9 mouse cellular contexts compared by ENCODE assay signal in genomic region chr15:36855550-36856131, GRCm38 (mm10).
DNase-seq lines count a peak whose midpoint lies in the region; ATAC-seq and TF ChIP-seq lines count a peak whose summit lies in the region.
"Had no signal": no experiment of that assay in that cellular context is flagged by ENCODE, and none has a peak within 500 bp of the region (broad histone marks: within the 10 kb centered on the region; RNA-seq: fewer than 3 reads in every experiment).

No protein-coding gene starts in this region.

- intact Hi-C loops in gastrocnemius, adult 2 months (cut with DNase I), result no loop called here
- intact Hi-C loops in gastrocnemius, postnatal 36 days (cut with DNase I), result no loop called here

- peak; percentile 57 for DNase-seq in gastrocnemius, adult 2 months
- no peak for DNase-seq in gastrocnemius, postnatal 36 days
- DNase-seq in 3T3-L1 (ENCODE audit: low read depth, low spot score), result peak; percentile 76
- DNase-seq in brain, embryonic 14.5 days (ENCODE audit: low read depth), result peak; percentile 61
- DNase-seq in naive thymus-derived CD4-positive, alpha-beta T cell, adult 2 months (ENCODE audit: low read depth), result peak; percentile 74
- no peak for DNase-seq in frontal cortex, postnatal 36 days (ENCODE audit: low spot score in 2 of 2)

- no peak for TF ChIP-seq POLR2A in brain, embryonic 14.5 days (IDR thresholded peaks at IDR 0.05; ENCODE audit: borderline replicate concordance, extremely low read depth, insufficient read depth, insufficient read length, poor library complexity, severe bottlenecking)

- TF ChIP-seq CTCF in gastrocnemius, adult 2 months (IDR thresholded peaks at IDR 0.05), result no peak
- no peak for TF ChIP-seq CTCF in brain, embryonic 14.5 days (IDR thresholded peaks at IDR 0.05; ENCODE audit: borderline replicate concordance, extremely low read depth, insufficient read depth, insufficient read length)

- H3K9me3 ChIP-seq in heart, embryonic 14.5 days (ENCODE audit: control insufficient read depth, low read length), result no peaks in the 10 kb centered on the region
- H3K9me3 ChIP-seq: midbrain, embryonic 12.5 days had no signal

- peak overlapping the region; percentile 69 for H3K27ac ChIP-seq in gastrocnemius, adult 2 months
- H3K27ac ChIP-seq in heart, embryonic 14.5 days (replicated peaks in 1 of 2; ENCODE audit: control insufficient read depth in 1 of 2, insufficient read depth in 1 of 2, low read depth in 2 of 2, low read length in 2 of 2), result peak overlapping the region; percentile 96 to 99
- H3K27ac ChIP-seq: midbrain, embryonic 12.5 days had no signal

- H3K9ac ChIP-seq in heart, embryonic 14.5 days (ENCODE audit: low read length), result peak overlapping the region; percentile 34; the same call in 1 of the 2 replicates
- H3K9ac ChIP-seq: midbrain, embryonic 12.5 days had no signal

- H3K36me3 ChIP-seq in heart, embryonic 14.5 days (ENCODE audit: control insufficient read depth, insufficient read depth, low read length), result no peaks in the 10 kb centered on the region
- H3K36me3 ChIP-seq: midbrain, embryonic 12.5 days had no signal

- no peak overlapping the region for H3K4me3 ChIP-seq in gastrocnemius, adult 2 months
- no peak overlapping the region for H3K4me3 ChIP-seq in heart, embryonic 14.5 days (ENCODE audit: control insufficient read depth in 1 of 2, insufficient read depth in 1 of 2, low read depth in 1 of 2, low read length in 2 of 2)
- H3K4me3 ChIP-seq: midbrain, embryonic 12.5 days had no signal

- peaks cover 23 to 24% of the 10 kb centered on the region in 2 experiments for H3K4me1 ChIP-seq in heart, embryonic 14.5 days (ENCODE audit: control insufficient read depth in 2 of 2, insufficient read depth in 2 of 2, low read length in 2 of 2)
- H3K4me1 ChIP-seq: midbrain, embryonic 12.5 days had no signal

- WGBS in heart, embryonic 14.5 days, result 28% methylated on average over 7 of the region's 7 CpGs

- ATAC-seq in heart, embryonic 14.5 days (ENCODE audit: insufficient number of reproducible peaks, insufficient read depth, low FRiP score, low read depth), result peak; percentile 85
- no peak for ATAC-seq in megakaryocyte progenitor cell, adult 5-6 weeks (replicated peaks; ENCODE audit: poor library complexity)

- H3K4me2 ChIP-seq in heart, embryonic 14.5 days (ENCODE audit: low read length), result peak overlapping the region; percentile 53
- H3K4me2 ChIP-seq: midbrain, embryonic 12.5 days had no signal

- H3K27me3 ChIP-seq in heart, embryonic 14.5 days (ENCODE audit: control insufficient read depth, insufficient read depth, low read length), result no peaks in the 10 kb centered on the region
- H3K27me3 ChIP-seq: midbrain, embryonic 12.5 days had no signal

Comparison
In these comparisons a context has a peak if more than half of its experiments do, and no peak if none do; other contexts are left out.
1. DNase-seq: peak in gastrocnemius, adult 2 months (single experiment), 3T3-L1 (single experiment), brain, embryonic 14.5 days (single experiment) and naive thymus-derived CD4-positive, alpha-beta T cell, adult 2 months (single experiment); none in gastrocnemius, postnatal 36 days (0 of 2) and frontal cortex, postnatal 36 days (0 of 2).